Mouse (Mus musculus) olfactory bulb, adult 2 months (tissue): ENCODE data around the gene Commd3.

Source experiments
- CTCF ChIP-seq: fragments of 200-500 bp; IDR thresholded peaks from 2 replicates; pipeline ENCODE4 v1.5.1; 2012; ENCODE audit warnings: low read depth, mild to moderate bottlenecking, low read length, moderate library complexity; ENCODE audit not compliant: insufficient read depth
- POLR2A ChIP-seq: fragments of 200-500 bp; IDR thresholded peaks from 2 replicates; pipeline ENCODE4 v1.6.1; 2012; ENCODE audit warnings: mild to moderate bottlenecking, low read depth, low read length, moderate library complexity; ENCODE audit not compliant: insufficient read depth

DNA sequence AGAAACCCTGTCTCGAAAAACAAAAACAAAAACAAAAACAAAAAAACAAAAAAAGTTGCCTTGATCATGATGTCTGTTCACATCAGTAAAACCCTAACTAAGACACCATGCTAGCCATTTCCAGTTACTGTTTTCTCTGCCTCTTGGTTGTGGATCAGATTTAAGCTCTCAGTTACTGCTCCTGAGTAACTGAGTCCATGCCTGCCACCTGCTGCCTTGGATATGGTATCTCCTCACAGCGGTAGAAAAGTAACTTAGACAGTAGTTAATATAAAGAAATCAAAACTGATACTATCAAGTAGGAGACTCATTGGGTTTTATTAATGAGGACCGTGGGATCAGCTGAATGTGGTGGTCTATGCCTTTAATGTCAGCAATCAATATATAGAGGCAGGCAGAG lies 42.2 kb downstream of the Commd3 start:
- TF ChIP-seq POLR2A = no peak
- TF ChIP-seq CTCF = no peak
